Comparison of ENCODE assay signal across 21 mouse cellular contexts in genomic region chr1:162312621-162313020, GRCm38 (mm10).
A peak's percentile ranks its signal among the peaks of the same experiment; 100 is the strongest.
DNase-seq lines count a peak whose midpoint lies in the region; ATAC-seq and TF ChIP-seq lines count a peak whose summit lies in the region.
"Had no signal": no experiment of that assay in that cellular context is flagged by ENCODE, and none has a peak within 500 bp of the region (broad histone marks: within the 10 kb centered on the region; RNA-seq: fewer than 3 reads in every experiment).

No protein-coding gene starts in this region.

- intact Hi-C loops in gastrocnemius, adult 2 months (cut with DNase I), result loop anchor here (1.0 kb wide), 1 partner anchor 311 kb away; no protein-coding TSS in a partner anchor
- intact Hi-C loops in gastrocnemius, postnatal 14 days (cut with DNase I; ENCODE audit: low total_unique reads), result loop anchor here (5.0 kb wide), 1 partner anchor 310 kb away; no protein-coding TSS in a partner anchor
- intact Hi-C loops in left cerebral cortex, postnatal 4 days (cut with DNase I), result no loop called here

- H3K4me2 ChIP-seq in embryonic facial prominence, embryonic 11.5 days (ENCODE audit: low read depth, low read length), result no peak overlapping the region
- H3K4me2 ChIP-seq: liver, embryonic 12.5 days had no signal

- 0 out of 2 replicates have a peak overlapping the region, but pooled peaks have one; percentile 76 for H3K27ac ChIP-seq in gastrocnemius, adult 2 months
- H3K27ac ChIP-seq in embryonic facial prominence, embryonic 11.5 days (replicated peaks; ENCODE audit: low read depth, low read length), result no peak overlapping the region
- H3K27ac ChIP-seq in limb, embryonic 10.5 days, result peak overlapping the region; percentile 88
- H3K27ac ChIP-seq: hindbrain, postnatal 0 days; liver, embryonic 12.5 days; midbrain, embryonic 13.5 days had no signal

- 53% methylated on average over 2 of the region's 2 CpGs for WGBS in embryonic facial prominence, embryonic 11.5 days
- WGBS in limb, embryonic 10.5 days, result 56% methylated on average over 2 of the region's 2 CpGs

- no peak for TF ChIP-seq CTCF in gastrocnemius, adult 2 months (IDR thresholded peaks at IDR 0.05)

- DNase-seq in gastrocnemius, adult 2 months, result no peak
- DNase-seq in gastrocnemius, postnatal 14 days, result no peak
- DNase-seq in 3T3-L1 (ENCODE audit: low read depth, low spot score), result peak; percentile 51
- peak; percentile 59 for DNase-seq in embryonic facial prominence, embryonic 11.5 days (ENCODE audit: low spot score)
- DNase-seq in limb, embryonic 10.5 days (ENCODE audit: low spot score), result no peak
- no peak for DNase-seq in kidney, postnatal 25 days
- no peak for DNase-seq in left cerebral cortex, postnatal 4 days
- no peak for DNase-seq in thymus, adult 18-20 months
- DNase-seq: adrenal gland, adult 2 months; cerebellum, adult 11 months; cerebellum, postnatal 14 days; gastrocnemius, postnatal 36 days; kidney, adult 9 months; kidney, postnatal 36 days; lung, adult 18-20 months; lung, postnatal 10 days; thymus, postnatal 25 days had no signal

- ATAC-seq in embryonic facial prominence, embryonic 11.5 days (replicated peaks; ENCODE audit: insufficient number of reproducible peaks, low FRiP score, low TSS enrichment, low read depth), result no peak
- ATAC-seq: liver, embryonic 12.5 days had no signal

- no peaks in the 10 kb centered on the region for H3K9me3 ChIP-seq in embryonic facial prominence, embryonic 11.5 days (replicated peaks; ENCODE audit: control insufficient read depth, low read length)
- H3K9me3 ChIP-seq in limb, embryonic 10.5 days (replicated peaks), result no peaks in the 10 kb centered on the region
- H3K9me3 ChIP-seq: G1E; liver, embryonic 12.5 days; midbrain, embryonic 13.5 days had no signal

- H3K27me3 ChIP-seq in embryonic facial prominence, embryonic 11.5 days (ENCODE audit: control insufficient read depth, insufficient read depth, low read length), result no peaks in the 10 kb centered on the region
- no peaks in the 10 kb centered on the region for H3K27me3 ChIP-seq in limb, embryonic 10.5 days (ENCODE audit: low read depth, poor library complexity, severe bottlenecking)
- H3K27me3 ChIP-seq: liver, embryonic 12.5 days; midbrain, embryonic 13.5 days had no signal

- no peaks in the 10 kb centered on the region for H3K4me1 ChIP-seq in embryonic facial prominence, embryonic 11.5 days (ENCODE audit: control insufficient read depth, insufficient read depth, low read length)
- H3K4me1 ChIP-seq in limb, embryonic 10.5 days, result peaks cover 27% of the 10 kb centered on the region

- H3K9ac ChIP-seq in embryonic facial prominence, embryonic 11.5 days (replicated peaks; ENCODE audit: low read length), result no peak overlapping the region
- H3K9ac ChIP-seq: liver, embryonic 12.5 days; midbrain, embryonic 13.5 days had no signal

- H3K36me3 ChIP-seq in embryonic facial prominence, embryonic 11.5 days (replicated peaks; ENCODE audit: control insufficient read depth, insufficient read depth, low read depth, low read length), result no peaks in the 10 kb centered on the region
- H3K36me3 ChIP-seq in limb, embryonic 10.5 days, result no peaks in the 10 kb centered on the region
- H3K36me3 ChIP-seq: G1E; liver, embryonic 12.5 days; midbrain, embryonic 13.5 days had no signal

- H3K4me3 ChIP-seq in gastrocnemius, adult 2 months, result no peak overlapping the region
- H3K4me3 ChIP-seq in embryonic facial prominence, embryonic 11.5 days (ENCODE audit: low read depth, low read length), result no peak overlapping the region
- H3K4me3 ChIP-seq in limb, embryonic 10.5 days, result no peak overlapping the region
- H3K4me3 ChIP-seq: liver, embryonic 12.5 days; midbrain, embryonic 13.5 days had no signal

Comparison
In these comparisons a context has a peak if more than half of its experiments do, and no peak if none do; other contexts are left out.
1. DNase-seq: peak in 3T3-L1 (single experiment) and embryonic facial prominence, embryonic 11.5 days (single experiment); none in gastrocnemius, adult 2 months (single experiment), gastrocnemius, postnatal 14 days (single experiment), limb, embryonic 10.5 days (single experiment), kidney, postnatal 25 days (0 of 2), left cerebral cortex, postnatal 4 days (single experiment) and thymus, adult 18-20 months (0 of 2).